8 mouse cellular contexts compared by ENCODE assay signal in the genomic region with DNA sequence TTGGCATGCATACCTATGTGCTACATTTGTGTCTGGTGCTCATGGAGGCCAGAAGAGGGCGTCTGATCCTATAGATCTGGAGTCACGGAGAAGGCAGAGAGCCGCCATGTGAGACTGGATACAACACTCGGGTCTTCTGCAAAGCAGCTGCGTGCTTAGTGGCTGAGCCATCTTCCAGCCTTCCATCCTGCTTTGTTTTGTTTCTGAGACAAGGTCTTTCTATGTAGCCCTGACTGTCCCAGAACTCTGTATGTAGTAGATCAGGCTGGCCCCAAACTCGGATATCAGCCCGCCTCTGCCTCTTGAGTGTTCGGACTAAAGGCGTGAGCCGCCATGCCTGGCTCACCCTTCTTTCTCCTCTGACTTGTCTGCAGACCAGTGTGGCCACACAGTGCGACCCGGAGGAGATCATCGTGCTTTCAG. TPM values are rescaled to one million over a fixed set of nuclear protein-coding genes. Genes with fewer than 3 reads are reported as not detected.
DNase-seq lines count a peak whose midpoint lies in the region; ATAC-seq lines count a peak whose summit lies in the region.

No protein-coding gene starts in this region.

- H3K27ac ChIP-seq in kidney, embryonic 14.5 days (ENCODE audit: low read depth, low read length): no peak overlapping the region
- no peak overlapping the region for H3K27ac ChIP-seq in hindbrain, embryonic 11.5 days (ENCODE audit: low read depth, low read length)
- peak overlapping the region; percentile 51; the same call in 1 of the 2 replicates for H3K27ac ChIP-seq in midbrain, embryonic 13.5 days

- 79% methylated on average over 13 of the region's 13 CpGs for WGBS in kidney, embryonic 14.5 days
- 73% methylated on average over 13 of the region's 13 CpGs for WGBS in hindbrain, embryonic 11.5 days
- WGBS in midbrain, embryonic 13.5 days: 64% methylated on average over 13 of the region's 13 CpGs

- H3K27me3 ChIP-seq in kidney, embryonic 14.5 days (ENCODE audit: control insufficient read depth, insufficient read depth, low read length): no peaks in the 10 kb centered on the region
- H3K27me3 ChIP-seq in hindbrain, embryonic 11.5 days (ENCODE audit: control insufficient read depth, insufficient read depth, low read length): no peaks in the 10 kb centered on the region
- peaks cover 13% of the 10 kb centered on the region for H3K27me3 ChIP-seq in midbrain, embryonic 13.5 days

- H3K4me3 ChIP-seq in kidney, embryonic 14.5 days (ENCODE audit: low read length): peak overlapping the region; percentile 61; the same call in 1 of the 2 replicates
- H3K4me3 ChIP-seq in hindbrain, embryonic 11.5 days (ENCODE audit: low read depth, low read length): peak overlapping the region; percentile 64; the same call in 1 of the 2 replicates
- peak overlapping the region; percentile 52 for H3K4me3 ChIP-seq in midbrain, embryonic 13.5 days (replicated peaks)

- H3K4me2 ChIP-seq in kidney, embryonic 14.5 days (replicated peaks; ENCODE audit: low read depth, low read length): peak overlapping the region; percentile 57
- peak overlapping the region; percentile 59; the same call in 1 of the 2 replicates for H3K4me2 ChIP-seq in hindbrain, embryonic 11.5 days (replicated peaks; ENCODE audit: low read depth, low read length)
- H3K4me2 ChIP-seq in midbrain, embryonic 13.5 days (replicated peaks): peak overlapping the region; percentile 64

- H3K9me3 ChIP-seq in kidney, embryonic 14.5 days (ENCODE audit: control insufficient read depth, low read length): no peaks in the 10 kb centered on the region
- H3K9me3 ChIP-seq in hindbrain, embryonic 11.5 days (ENCODE audit: control insufficient read depth, low read length): no peaks in the 10 kb centered on the region
- no peaks in the 10 kb centered on the region for H3K9me3 ChIP-seq in midbrain, embryonic 13.5 days

- peaks cover 42% of the 10 kb centered on the region for H3K36me3 ChIP-seq in kidney, embryonic 14.5 days (ENCODE audit: control insufficient read depth, insufficient read depth, low read length)
- peaks cover 17% of the 10 kb centered on the region for H3K36me3 ChIP-seq in hindbrain, embryonic 11.5 days (ENCODE audit: control insufficient read depth, insufficient read depth, low read length)
- peaks cover 58% of the 10 kb centered on the region for H3K36me3 ChIP-seq in midbrain, embryonic 13.5 days

- H3K9ac ChIP-seq in kidney, embryonic 14.5 days (ENCODE audit: low read depth, low read length): peak overlapping the region; percentile 65; the same call in 1 of the 2 replicates
- no peak overlapping the region for H3K9ac ChIP-seq in hindbrain, embryonic 11.5 days (ENCODE audit: low read depth, low read length)
- H3K9ac ChIP-seq in midbrain, embryonic 13.5 days (replicated peaks): no peak overlapping the region

- no peak for ATAC-seq in kidney, embryonic 14.5 days (ENCODE audit: low FRiP score, low TSS enrichment)
- ATAC-seq in hindbrain, embryonic 11.5 days (ENCODE audit: low FRiP score): no peak
- no peak for ATAC-seq in midbrain, embryonic 13.5 days

- H3K4me1 ChIP-seq in kidney, embryonic 14.5 days (ENCODE audit: control insufficient read depth, insufficient read depth, low read length): peaks cover 29% of the 10 kb centered on the region
- H3K4me1 ChIP-seq in hindbrain, embryonic 11.5 days (replicated peaks; ENCODE audit: control insufficient read depth, insufficient read depth, low read length): peaks cover 20% of the 10 kb centered on the region
- H3K4me1 ChIP-seq in midbrain, embryonic 13.5 days (replicated peaks): peaks cover 76% of the 10 kb centered on the region

- DNase-seq in kidney, adult 18-20 months: no peak
- peak; percentile 83 for DNase-seq in ZHBTc4 (ENCODE audit: low read depth, low spot score)
- no peak for DNase-seq in hindbrain, embryonic 11.5 days (ENCODE audit: low spot score)
- DNase-seq in right cerebral cortex, postnatal 36 days (ENCODE audit: low spot score in 2 of 2): no peak
- DNase-seq in right cerebral cortex, postnatal 25 days: no peak
- DNase-seq in right cerebral cortex, postnatal 14 days: no peak

RNA-seq across cellular contexts. Expression of gene Tapbp, which starts 0.7 kb away (rescaled TPM):
- 17.4 and 24.6 TPM in 2 replicates for polyA plus RNA-seq in kidney, embryonic 14.5 days (2014; fragmentation: Nextera tagmentation; extraction: Ambion mirVana)
- 14.5 and 16.6 TPM in 2 replicates for polyA plus RNA-seq in hindbrain, embryonic 11.5 days (2014; fragmentation: Nextera tagmentation; extraction: Ambion mirVana)
- polyA plus RNA-seq in midbrain, embryonic 13.5 days (2015; fragmentation: Nextera tagmentation; extraction: Ambion mirVana): 18.1 and 19.6 TPM in 2 replicates

RNA-seq across cellular contexts. Expression of gene Zbtb22, which starts 0.7 kb away (rescaled TPM):
- 11.1 TPM in 2 replicates for polyA plus RNA-seq in kidney, embryonic 14.5 days (2014; fragmentation: Nextera tagmentation; extraction: Ambion mirVana)
- polyA plus RNA-seq in hindbrain, embryonic 11.5 days (2014; fragmentation: Nextera tagmentation; extraction: Ambion mirVana): 8.1 and 9.3 TPM in 2 replicates
- 20.3 TPM in 2 replicates for polyA plus RNA-seq in midbrain, embryonic 13.5 days (2015; fragmentation: Nextera tagmentation; extraction: Ambion mirVana)

RNA-seq across cellular contexts. Expression of gene Daxx, which starts 5.8 kb away (rescaled TPM):
- 31.9 and 50.8 TPM in 2 replicates for polyA plus RNA-seq in kidney, embryonic 14.5 days (2014; fragmentation: Nextera tagmentation; extraction: Ambion mirVana)
- 47.0 and 60.0 TPM in 2 replicates for polyA plus RNA-seq in hindbrain, embryonic 11.5 days (2014; fragmentation: Nextera tagmentation; extraction: Ambion mirVana)
- polyA plus RNA-seq in midbrain, embryonic 13.5 days (2015; fragmentation: Nextera tagmentation; extraction: Ambion mirVana): 56.5 and 57.2 TPM in 2 replicates

RNA-seq across cellular contexts. Expression of gene Platr17, which starts 10.0 kb away (rescaled TPM):
- polyA plus RNA-seq in kidney, embryonic 14.5 days (2014; fragmentation: Nextera tagmentation; extraction: Ambion mirVana): not detected in 2 replicates
- 0.86 TPM in 1 of 2 replicates, not detected in the other for polyA plus RNA-seq in hindbrain, embryonic 11.5 days (2014; fragmentation: Nextera tagmentation; extraction: Ambion mirVana)
- 0.40 and 0.52 TPM in 2 replicates for polyA plus RNA-seq in midbrain, embryonic 13.5 days (2015; fragmentation: Nextera tagmentation; extraction: Ambion mirVana)

RNA-seq across cellular contexts. Expression of gene Rgl2, which starts 14.4 kb away (rescaled TPM):
- 26.3 and 28.2 TPM in 2 replicates for polyA plus RNA-seq in kidney, embryonic 14.5 days (2014; fragmentation: Nextera tagmentation; extraction: Ambion mirVana)
- polyA plus RNA-seq in hindbrain, embryonic 11.5 days (2014; fragmentation: Nextera tagmentation; extraction: Ambion mirVana): 32.5 and 32.9 TPM in 2 replicates
- polyA plus RNA-seq in midbrain, embryonic 13.5 days (2015; fragmentation: Nextera tagmentation; extraction: Ambion mirVana): 49.8 and 56.9 TPM in 2 replicates
